Mouse (Mus musculus): ENCODE measurements around the gene Tfap2a.

- TF ChIP-seq TAL1 (conservative IDR thresholded peaks at IDR 0.05; ENCODE audit: low read depth, low read length) (no peak), CTCF (IDR thresholded peaks at IDR 0.05; ENCODE audit: low read depth, low read length) (no peak)
These were observed 19.0 kb downstream of the Tfap2a start for GRCm38 (mm10) chr13:40719066-40719740.
